Mouse (Mus musculus): ENCODE data around the gene Chga. TPM values are rescaled to one million over a fixed set of nuclear protein-coding genes. Genes with fewer than 3 reads are reported as not detected.
A peak's percentile ranks its signal among the peaks of the same experiment; 100 is the strongest.

Gene Chga
- polyA plus RNA-seq, 1 experiment from 2014 or later = 194 TPM

DNA sequence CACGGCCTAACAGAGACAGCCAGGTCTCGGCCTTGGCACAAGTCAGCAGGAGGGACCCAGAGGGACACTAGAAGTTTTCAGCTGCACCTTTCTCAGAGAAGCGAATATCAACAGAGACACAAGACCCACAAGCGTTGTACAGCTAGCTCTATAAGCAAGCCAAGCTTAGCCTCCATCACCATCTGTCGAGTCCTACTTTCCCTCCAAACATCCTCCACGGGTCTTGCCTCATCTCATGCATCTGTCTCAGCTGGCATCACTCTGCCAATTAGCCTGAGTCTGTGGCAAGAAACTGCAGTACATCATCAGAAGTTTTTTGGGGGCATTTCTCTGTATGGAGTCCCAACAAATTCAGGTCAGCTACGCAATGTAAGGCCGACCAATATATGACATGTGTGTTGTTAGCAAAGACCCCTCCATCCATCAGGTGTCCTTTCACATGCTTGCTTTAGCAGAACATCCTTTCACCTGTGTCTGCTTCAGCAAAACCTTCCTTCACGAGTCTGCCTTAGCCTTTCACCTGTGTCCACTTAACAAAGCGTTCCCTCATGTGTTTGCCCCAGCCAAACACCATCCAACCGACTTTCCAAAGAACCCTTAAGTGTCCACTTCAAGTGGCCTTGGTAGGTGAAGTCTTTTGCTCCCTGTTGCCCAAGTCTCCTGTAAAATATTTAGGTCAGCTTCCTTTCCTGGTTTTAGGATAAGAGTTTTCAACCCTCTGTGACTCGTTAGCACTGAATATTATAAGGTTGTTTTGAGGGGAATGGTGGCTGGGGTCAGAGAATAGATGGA, 34.6 kb upstream of the Chga start:
- no peaks in the 10 kb centered on the region for H3K27me3 ChIP-seq (ENCODE audit: control insufficient read depth, insufficient read depth, low read depth, low read length)
- H3K4me2 ChIP-seq (ENCODE audit: low read length) = no peak overlapping the region
- no peak for ATAC-seq
- no peak overlapping the region for H3K9ac ChIP-seq (ENCODE audit: low read depth, low read length)
- H3K4me1 ChIP-seq (ENCODE audit: control insufficient read depth, insufficient read depth, low read length) = 0 out of 2 replicates have a peak, but pooled peaks cover 4% of the 10 kb centered on the region
- H3K9me3 ChIP-seq (replicated peaks; ENCODE audit: control insufficient read depth, low read length, poor library complexity, severe bottlenecking) = no peaks in the 10 kb centered on the region
- 90% methylated on average over 12 of the region's 12 CpGs for WGBS
- H3K27ac ChIP-seq (ENCODE audit: low read length) = no peak overlapping the region
- no peaks in the 10 kb centered on the region for H3K36me3 ChIP-seq (ENCODE audit: control insufficient read depth, insufficient read depth, low read length)
- H3K4me3 ChIP-seq (ENCODE audit: low read depth, low read length) = no peak overlapping the region

DNA sequence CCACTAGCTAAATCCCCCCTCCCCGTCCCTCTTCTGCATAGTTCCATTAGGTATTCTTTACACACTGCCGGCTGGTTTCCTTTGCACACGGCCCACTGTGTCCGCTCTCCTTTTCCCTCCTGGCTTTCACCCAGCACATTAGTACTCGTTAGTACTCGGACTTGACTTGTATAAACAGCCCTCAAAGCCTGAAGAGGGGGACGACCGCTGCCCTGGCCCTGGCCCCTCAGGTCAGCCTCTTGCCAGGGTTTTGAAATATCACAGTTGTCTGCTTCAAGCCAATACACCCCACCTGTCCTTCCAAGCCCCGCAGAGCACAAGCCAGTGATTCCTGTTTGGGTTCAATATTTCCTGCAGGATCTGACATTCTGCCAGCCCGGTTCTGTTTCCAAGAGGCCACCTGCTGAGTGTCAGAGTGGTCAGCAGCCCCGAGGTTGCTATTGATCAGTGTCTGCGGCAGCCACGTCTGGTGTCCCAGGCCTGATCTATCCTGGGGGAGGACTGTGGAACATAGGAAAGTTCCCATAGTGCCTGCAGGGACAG, 32.9 kb upstream of the Chga start:
- 0 out of 2 replicates have a peak, but pooled peaks cover 4% of the 10 kb centered on the region for H3K4me1 ChIP-seq (ENCODE audit: control insufficient read depth, insufficient read depth, low read length)
- no peak overlapping the region for H3K27ac ChIP-seq (ENCODE audit: low read length)
- H3K4me2 ChIP-seq (ENCODE audit: low read length) = no peak overlapping the region
- 41% methylated on average over 13 of the region's 13 CpGs for WGBS
- no peaks in the 10 kb centered on the region for H3K9me3 ChIP-seq (replicated peaks; ENCODE audit: control insufficient read depth, low read length, poor library complexity, severe bottlenecking)
- ATAC-seq = peak; percentile 64; the same call in 1 of the 2 replicates
- no peaks in the 10 kb centered on the region for H3K27me3 ChIP-seq (ENCODE audit: control insufficient read depth, insufficient read depth, low read depth, low read length)
- H3K9ac ChIP-seq (ENCODE audit: low read depth, low read length) = no peak overlapping the region
- no peak overlapping the region for H3K4me3 ChIP-seq (ENCODE audit: low read depth, low read length)
- H3K36me3 ChIP-seq (ENCODE audit: control insufficient read depth, insufficient read depth, low read length) = no peaks in the 10 kb centered on the region

DNA sequence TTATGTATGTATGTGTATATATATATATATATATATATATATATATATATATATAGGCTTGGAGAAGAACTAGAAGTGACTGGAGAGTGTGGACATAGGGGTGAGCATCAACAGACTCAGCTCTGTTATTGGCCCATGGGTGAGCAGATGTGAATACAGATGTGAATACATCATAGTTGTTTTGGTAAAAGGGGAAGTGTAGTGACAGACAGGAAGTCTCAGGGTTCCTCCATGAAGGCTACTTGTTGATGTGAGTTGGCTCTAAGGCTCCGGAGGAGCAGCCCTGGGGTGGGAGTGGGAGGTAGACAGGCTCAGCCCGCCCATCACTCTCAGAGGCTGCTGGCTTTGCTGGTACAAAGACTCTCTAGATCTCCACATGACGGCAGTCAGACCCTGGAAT, 30.6 kb upstream of the Chga start:
- H3K4me3 ChIP-seq (ENCODE audit: low read depth, low read length) = no peak overlapping the region
- H3K4me1 ChIP-seq (ENCODE audit: control insufficient read depth, insufficient read depth, low read length) = peaks cover 4% of the 10 kb centered on the region; the same call in 1 of the 2 replicates
- H3K36me3 ChIP-seq (ENCODE audit: control insufficient read depth, insufficient read depth, low read length) = no peaks in the 10 kb centered on the region
- no peaks in the 10 kb centered on the region for H3K27me3 ChIP-seq (ENCODE audit: control insufficient read depth, insufficient read depth, low read depth, low read length)
- no peak overlapping the region for H3K4me2 ChIP-seq (ENCODE audit: low read length)
- H3K9ac ChIP-seq (ENCODE audit: low read depth, low read length) = no peak overlapping the region
- no peak for ATAC-seq
- no peaks in the 10 kb centered on the region for H3K9me3 ChIP-seq (replicated peaks; ENCODE audit: control insufficient read depth, low read length, poor library complexity, severe bottlenecking)
- 54% methylated on average over 3 of the region's 3 CpGs for WGBS
- H3K27ac ChIP-seq (ENCODE audit: low read length) = no peak overlapping the region

DNA sequence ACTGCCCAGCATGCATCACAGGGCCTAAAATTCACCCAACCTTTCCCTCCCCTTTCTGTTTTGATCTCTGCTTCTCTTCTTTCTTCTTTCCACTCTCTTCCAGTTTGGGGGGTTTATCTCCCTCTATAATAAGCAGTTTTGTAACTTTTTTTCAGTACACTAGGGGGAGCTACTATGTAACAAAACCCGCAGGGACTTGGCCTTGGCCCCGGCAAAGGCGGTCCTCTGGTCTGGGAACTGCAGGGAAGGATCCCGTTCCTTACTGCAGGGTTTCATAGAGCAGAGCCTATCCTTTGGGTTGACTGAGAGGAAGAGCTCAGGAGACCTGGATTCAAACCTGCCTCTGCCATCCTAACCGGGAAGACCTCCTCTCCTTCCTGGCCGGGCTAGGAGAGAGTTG, 30.0 kb upstream of the Chga start:
- WGBS = 22% methylated on average over 6 of the region's 6 CpGs
- Histone ChIP-seq H3K9me3 (replicated peaks; ENCODE audit: control insufficient read depth, low read length, poor library complexity, severe bottlenecking) (no peaks in the 10 kb centered on the region), H3K27me3 (ENCODE audit: control insufficient read depth, insufficient read depth, low read depth, low read length) (no peaks in the 10 kb centered on the region), H3K4me3 (ENCODE audit: low read depth, low read length) (no peak overlapping the region), H3K36me3 (ENCODE audit: control insufficient read depth, insufficient read depth, low read length) (no peaks in the 10 kb centered on the region), H3K4me2 (ENCODE audit: low read length) (no peak overlapping the region), H3K27ac (ENCODE audit: low read length) (no peak overlapping the region), H3K4me1 (ENCODE audit: control insufficient read depth, insufficient read depth, low read length) (peaks cover 4% of the 10 kb centered on the region; the same call in 1 of the 2 replicates), H3K9ac (ENCODE audit: low read depth, low read length) (no peak overlapping the region)
- ATAC-seq = no peak

DNA sequence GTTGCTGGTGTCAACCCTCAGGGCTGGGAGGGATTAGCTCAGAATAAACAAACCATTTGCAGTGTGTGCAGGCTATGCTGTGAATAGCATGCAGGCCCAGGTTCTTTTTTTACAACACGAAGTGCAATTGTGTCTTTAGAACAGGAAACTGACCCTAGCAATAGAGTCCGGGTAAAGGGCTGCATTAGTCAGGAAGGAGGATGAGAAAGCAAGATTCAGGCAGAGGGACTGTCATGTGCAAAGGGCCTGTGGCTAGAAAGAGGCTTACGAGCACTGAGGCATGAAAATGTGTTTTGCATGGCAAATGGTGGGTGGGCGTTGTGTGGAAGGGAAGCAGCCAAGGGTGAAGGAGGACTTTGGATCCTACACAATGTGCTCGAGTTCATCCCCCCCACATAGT, 26.8 kb upstream of the Chga start:
- Histone ChIP-seq H3K36me3 (ENCODE audit: control insufficient read depth, insufficient read depth, low read length) (no peaks in the 10 kb centered on the region), H3K27ac (ENCODE audit: low read length) (no peak overlapping the region), H3K4me1 (ENCODE audit: control insufficient read depth, insufficient read depth, low read length) (no peaks in the 10 kb centered on the region; the same call in 1 of the 2 replicates), H3K9me3 (replicated peaks; ENCODE audit: control insufficient read depth, low read length, poor library complexity, severe bottlenecking) (no peaks in the 10 kb centered on the region), H3K4me3 (ENCODE audit: low read depth, low read length) (no peak overlapping the region), H3K27me3 (ENCODE audit: control insufficient read depth, insufficient read depth, low read depth, low read length) (no peaks in the 10 kb centered on the region), H3K9ac (ENCODE audit: low read depth, low read length) (no peak overlapping the region), H3K4me2 (ENCODE audit: low read length) (no peak overlapping the region)
- WGBS = 70% methylated on average over 5 of the region's 5 CpGs
- ATAC-seq = no peak

DNA sequence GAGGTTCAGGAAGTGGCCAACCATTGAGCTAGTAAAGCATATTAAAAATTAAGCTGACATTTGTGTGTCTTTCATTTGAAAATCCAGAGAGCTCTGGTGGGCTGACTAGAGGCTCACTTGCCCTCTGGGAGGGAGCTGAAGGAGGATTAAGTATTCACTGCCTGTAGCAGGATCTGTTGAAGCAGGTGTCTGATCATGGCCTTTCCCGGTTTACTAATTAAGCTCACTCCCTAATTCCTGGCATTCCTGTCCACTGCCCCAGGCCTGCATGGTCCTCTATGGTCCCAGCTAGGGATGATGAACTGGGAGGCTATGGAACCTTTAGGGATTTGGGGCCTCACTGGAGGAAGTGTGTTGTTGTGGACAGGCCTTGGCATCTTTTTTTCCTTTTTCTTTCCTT, 19.0 kb upstream of the Chga start:
- H3K27ac ChIP-seq (ENCODE audit: low read length) = no peak overlapping the region
- H3K9ac ChIP-seq (ENCODE audit: low read depth, low read length) = no peak overlapping the region
- H3K36me3 ChIP-seq (ENCODE audit: control insufficient read depth, insufficient read depth, low read length) = no peaks in the 10 kb centered on the region
- no peak overlapping the region for H3K4me3 ChIP-seq (ENCODE audit: low read depth, low read length)
- no peaks in the 10 kb centered on the region for H3K4me1 ChIP-seq (ENCODE audit: control insufficient read depth, insufficient read depth, low read length)
- H3K27me3 ChIP-seq (ENCODE audit: control insufficient read depth, insufficient read depth, low read depth, low read length) = no peaks in the 10 kb centered on the region
- H3K4me2 ChIP-seq (ENCODE audit: low read length) = no peak overlapping the region
- H3K9me3 ChIP-seq (replicated peaks; ENCODE audit: control insufficient read depth, low read length, poor library complexity, severe bottlenecking) = no peaks in the 10 kb centered on the region
- no peak for ATAC-seq
- WGBS = 11% methylated on average over 1 of the region's 1 CpGs

DNA sequence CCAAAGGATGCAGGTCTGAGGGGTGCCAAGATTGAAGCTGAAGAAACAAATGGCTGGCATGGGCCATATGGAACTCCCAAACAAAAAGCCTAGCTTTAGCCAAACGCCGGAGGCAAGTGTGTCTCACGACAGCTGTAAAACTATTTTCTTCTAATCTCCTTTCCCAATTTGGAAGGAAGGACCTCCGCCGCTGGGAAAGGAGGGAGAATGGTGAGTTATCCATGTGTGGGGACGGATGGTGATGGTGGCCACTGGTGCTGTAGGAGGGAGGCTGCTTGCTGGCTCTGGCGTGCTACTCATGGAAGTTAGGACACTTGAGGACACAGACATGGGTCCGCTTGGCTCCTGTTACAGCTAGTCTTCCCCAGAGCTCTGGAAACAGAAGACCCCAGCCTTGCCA, 14.5 kb upstream of the Chga start:
- H3K4me1 ChIP-seq (ENCODE audit: control insufficient read depth, insufficient read depth, low read length) = no peaks in the 10 kb centered on the region

DNA sequence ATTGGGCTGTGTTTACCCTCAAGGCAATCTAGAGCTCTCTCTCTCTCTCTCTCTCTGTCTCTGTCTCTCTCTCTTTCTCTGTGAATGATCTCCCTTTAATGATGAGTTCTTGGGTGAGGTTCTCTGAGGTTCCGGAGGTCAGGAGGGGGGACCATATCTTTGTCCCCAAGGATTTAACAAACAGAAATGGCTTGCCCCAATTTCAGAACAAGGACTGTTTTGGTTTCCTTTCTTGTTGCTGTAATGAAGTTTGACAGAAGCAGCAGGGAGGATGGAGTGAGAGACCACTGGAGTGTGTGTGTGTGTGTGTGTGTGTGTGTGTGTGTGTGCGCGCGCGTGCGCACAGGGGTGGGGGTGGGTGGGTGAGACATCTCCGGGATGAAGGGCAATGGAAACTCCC, 13.6 kb upstream of the Chga start:
- H3K36me3 ChIP-seq (ENCODE audit: control insufficient read depth, insufficient read depth, low read length) = no peaks in the 10 kb centered on the region
- 98% methylated on average over 7 of the region's 7 CpGs for WGBS
- ATAC-seq = no peak
- H3K9me3 ChIP-seq (replicated peaks; ENCODE audit: control insufficient read depth, low read length, poor library complexity, severe bottlenecking) = no peaks in the 10 kb centered on the region
- H3K4me2 ChIP-seq (ENCODE audit: low read length) = no peak overlapping the region
- H3K27me3 ChIP-seq (ENCODE audit: control insufficient read depth, insufficient read depth, low read depth, low read length) = no peaks in the 10 kb centered on the region
- no peak overlapping the region for H3K9ac ChIP-seq (ENCODE audit: low read depth, low read length)
- H3K4me1 ChIP-seq (ENCODE audit: control insufficient read depth, insufficient read depth, low read length) = no peaks in the 10 kb centered on the region
- H3K27ac ChIP-seq (ENCODE audit: low read length) = no peak overlapping the region
- H3K4me3 ChIP-seq (ENCODE audit: low read depth, low read length) = no peak overlapping the region

More for the DNA sequence above, 14.5 kb upstream of the Chga start:
- Histone ChIP-seq H3K27ac (ENCODE audit: low read length) (no peak overlapping the region), H3K9ac (ENCODE audit: low read depth, low read length) (no peak overlapping the region), H3K4me3 (ENCODE audit: low read depth, low read length) (no peak overlapping the region), H3K36me3 (ENCODE audit: control insufficient read depth, insufficient read depth, low read length) (no peaks in the 10 kb centered on the region), H3K4me2 (ENCODE audit: low read length) (no peak overlapping the region), H3K9me3 (replicated peaks; ENCODE audit: control insufficient read depth, low read length, poor library complexity, severe bottlenecking) (no peaks in the 10 kb centered on the region), H3K27me3 (ENCODE audit: control insufficient read depth, insufficient read depth, low read depth, low read length) (no peaks in the 10 kb centered on the region)
- no peak for ATAC-seq
- WGBS = 85% methylated on average over 8 of the region's 8 CpGs

DNA sequence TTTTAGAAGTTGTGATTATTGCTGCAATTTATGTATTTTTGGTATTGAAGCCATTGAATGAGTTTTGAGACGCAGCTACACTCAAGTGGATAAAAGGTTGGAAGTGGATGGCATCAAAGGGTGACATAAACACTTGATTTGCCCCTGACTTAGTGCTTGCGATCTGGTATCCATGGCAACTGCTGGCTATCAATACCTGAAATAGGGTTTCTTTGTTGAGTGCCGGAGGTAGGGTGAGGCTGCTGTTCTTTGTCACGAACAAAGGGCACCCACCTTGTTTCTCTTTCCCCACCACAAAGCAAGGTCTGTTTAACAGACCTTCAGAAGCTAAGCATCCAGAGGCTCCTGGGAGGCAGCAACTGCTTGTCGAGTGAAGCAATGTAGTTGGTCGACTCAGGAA, 9.6 kb upstream of the Chga start:
- no peaks in the 10 kb centered on the region for H3K4me1 ChIP-seq (ENCODE audit: control insufficient read depth, insufficient read depth, low read length)
- H3K36me3 ChIP-seq (ENCODE audit: control insufficient read depth, insufficient read depth, low read length) = no peaks in the 10 kb centered on the region
- H3K27ac ChIP-seq (ENCODE audit: low read length) = peak overlapping the region; percentile 29
- no peaks in the 10 kb centered on the region for H3K9me3 ChIP-seq (replicated peaks; ENCODE audit: control insufficient read depth, low read length, poor library complexity, severe bottlenecking)
- no peak overlapping the region for H3K9ac ChIP-seq (ENCODE audit: low read depth, low read length)
- H3K4me3 ChIP-seq (ENCODE audit: low read depth, low read length) = no peak overlapping the region
- 44% methylated on average over 6 of the region's 6 CpGs for WGBS
- no peaks in the 10 kb centered on the region for H3K27me3 ChIP-seq (ENCODE audit: control insufficient read depth, insufficient read depth, low read depth, low read length)
- H3K4me2 ChIP-seq (ENCODE audit: low read length) = no peak overlapping the region
- peak; percentile 71; the same call in 1 of the 2 replicates for ATAC-seq
